Mouse (Mus musculus): ENCODE measurements at regions not wholly inside any gene's neighbourhood (a gene's known extent, or its start where the extent isn't known, plus 50 kb on each side); places are given as distances from the start of the nearest gene placed in this dataset.

DNA sequence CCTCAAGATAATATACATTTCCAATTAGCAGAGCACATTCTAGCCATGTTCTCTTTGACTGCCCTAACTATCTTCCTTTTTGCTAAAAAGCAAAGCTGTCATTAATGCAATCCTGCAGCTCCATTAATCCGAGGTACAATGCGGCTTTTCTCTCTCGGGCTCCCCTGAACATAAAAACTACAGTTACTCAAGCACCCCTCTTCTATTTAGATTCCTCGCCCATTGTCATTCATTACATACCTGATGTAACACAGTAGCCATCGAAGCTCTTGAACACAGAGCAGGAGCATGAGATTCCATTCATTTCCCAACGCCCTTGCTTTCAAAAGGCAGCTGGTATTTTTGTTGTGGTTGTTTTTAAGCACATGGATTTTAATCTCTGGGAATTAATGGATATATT lies 387.2 kb downstream of the Sorl1 start:
- no peak for TF ChIP-seq CTCF (IDR thresholded peaks at IDR 0.05; ENCODE audit: borderline replicate concordance, insufficient read depth, low read length)
- no peak for TF ChIP-seq POLR2A (IDR thresholded peaks at IDR 0.05; ENCODE audit: low read depth, low read length)
